15 mouse cellular contexts compared by ENCODE assay signal in genomic region chr10:80996501-80996900, GRCm38 (mm10).
"Had no signal": no experiment of that assay in that cellular context is flagged by ENCODE, and none has a peak within 500 bp of the region (broad histone marks: within the 10 kb centered on the region; RNA-seq: fewer than 3 reads in every experiment).

No protein-coding gene starts in this region.

- H3K4me3 ChIP-seq: neural tube, embryonic 15.5 days; stomach, embryonic 15.5 days had no signal

- DNase-seq: retina, postnatal 1 day; right cerebral cortex, adult 18-20 months; right cerebral cortex, postnatal 14 days; right cerebral cortex, postnatal 25 days; right cerebral cortex, postnatal 4 days; spleen, adult 18-20 months; thymus, adult 18-20 months; thymus, adult 2 months; thymus, postnatal 14 days; thymus, postnatal 25 days; thymus, postnatal 36 days; thymus, postnatal 4 days had no signal

- H3K27ac ChIP-seq: neural tube, embryonic 15.5 days; stomach, embryonic 15.5 days; stomach, postnatal 0 days had no signal

- H3K9ac ChIP-seq: neural tube, embryonic 15.5 days; stomach, embryonic 15.5 days had no signal

- H3K9me3 ChIP-seq: neural tube, embryonic 15.5 days; stomach, embryonic 15.5 days had no signal

- H3K36me3 ChIP-seq: neural tube, embryonic 15.5 days; stomach, embryonic 15.5 days had no signal

- H3K4me2 ChIP-seq: neural tube, embryonic 15.5 days; stomach, embryonic 15.5 days had no signal
